Mouse (Mus musculus) midbrain, embryonic 15.5 days (tissue): ENCODE measurements around the gene Tsnax. TPM values are rescaled to one million over a fixed set of nuclear protein-coding genes. Genes with fewer than 3 reads are reported as not detected.

Experiments
- ATAC-seq: fragments of 200-750 bp; cut with Nextera tagmentation; replicated peaks from 2 replicates; pipeline ENCODE4 v1.8.0; 2017; ENCODE audit warnings: moderate TSS enrichment
- H3K27ac ChIP-seq: fragments of 300-500 bp; sonication (generic); 2 replicates; pipeline ENCODE4 v1.5.1; 2015; ENCODE audit warnings: mild to moderate bottlenecking, inconsistent platforms
- H3K27me3 ChIP-seq: fragments of 300-500 bp; sonication (generic); replicated peaks from 2 replicates; pipeline ENCODE4 v1.6.1; 2015; ENCODE audit warnings: inconsistent platforms
- H3K36me3 ChIP-seq: fragments of 300-500 bp; sonication (generic); replicated peaks from 2 replicates; pipeline ENCODE4 v1.6.1; 2015; ENCODE audit warnings: inconsistent platforms
- H3K4me1 ChIP-seq: fragments of 300-500 bp; sonication (generic); 2 replicates; pipeline ENCODE4 v1.6.1; 2015; ENCODE audit warnings: inconsistent platforms
- H3K4me2 ChIP-seq: fragments of 300-500 bp; sonication (generic); 2 replicates; pipeline ENCODE4 v1.6.1; 2015; ENCODE audit warnings: inconsistent platforms, mild to moderate bottlenecking, moderate library complexity
- H3K4me3 ChIP-seq: fragments of 300-500 bp; sonication (generic); 2 replicates; pipeline ENCODE4 v1.5.1; 2015; ENCODE audit warnings: mild to moderate bottlenecking, inconsistent platforms
- H3K9ac ChIP-seq: fragments of 300-500 bp; sonication (generic); 2 replicates; pipeline ENCODE4 v1.6.1; 2015; ENCODE audit warnings: mild to moderate bottlenecking, inconsistent platforms
- H3K9me3 ChIP-seq: fragments of 300-500 bp; sonication (generic); 2 replicates; pipeline ENCODE4 v1.6.1; 2016; ENCODE audit warnings: inconsistent platforms
- WGBS: fragments of 180-500 bp; shearing (Covaris S2); methylation state at CpG from one replicate; pipeline ENCODE4 v1.1.7; 2015; ENCODE audit warnings: mixed read lengths; 5-methylcytosine and 5-hydroxymethylcytosine counted together
- polyA plus RNA-seq: library from polyadenylated mRNA; unstranded; fragments of >200 nt; fragmentation: Nextera tagmentation; extraction: Ambion mirVana; gene quantifications from 2 replicates; pipeline ENCODE4 v1.2.1, GENCODE M21; 2015

Tsnax gene
- polyA plus RNA-seq, 1 experiment from 2014 or later, result 234 TPM

DNA sequence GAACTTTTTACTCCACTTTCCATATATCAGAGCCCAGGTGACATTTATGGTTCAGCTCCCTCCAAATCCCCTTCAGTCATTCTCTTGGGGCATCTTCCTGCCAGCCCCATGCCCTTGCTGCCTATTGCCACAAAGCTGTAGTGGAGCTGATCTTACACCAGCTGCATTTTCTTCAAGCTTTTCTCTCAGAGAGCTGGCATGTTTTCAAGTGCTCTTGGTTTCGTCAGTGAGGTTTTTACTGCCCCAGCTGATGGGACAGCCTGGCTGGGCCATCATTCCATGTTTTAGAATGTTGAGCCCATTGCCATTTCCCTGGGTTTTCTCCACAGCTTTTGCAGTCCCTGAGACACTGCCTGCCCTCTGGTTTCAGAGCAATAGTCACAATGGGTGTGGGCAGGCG, 17.0 kb upstream of the Tsnax start:
- H3K9me3 ChIP-seq, result no peaks in the 10 kb centered on the region
- 72% methylated on average over 2 of the region's 2 CpGs for WGBS
- no peak overlapping the region for H3K4me3 ChIP-seq
- no peaks in the 10 kb centered on the region; the same call in 1 of the 2 replicates for H3K27me3 ChIP-seq
- H3K4me1 ChIP-seq, result no peaks in the 10 kb centered on the region
- no peak for ATAC-seq
- no peak overlapping the region for H3K4me2 ChIP-seq
- H3K9ac ChIP-seq, result no peak overlapping the region
- no peak overlapping the region for H3K27ac ChIP-seq
- no peaks in the 10 kb centered on the region for H3K36me3 ChIP-seq

DNA sequence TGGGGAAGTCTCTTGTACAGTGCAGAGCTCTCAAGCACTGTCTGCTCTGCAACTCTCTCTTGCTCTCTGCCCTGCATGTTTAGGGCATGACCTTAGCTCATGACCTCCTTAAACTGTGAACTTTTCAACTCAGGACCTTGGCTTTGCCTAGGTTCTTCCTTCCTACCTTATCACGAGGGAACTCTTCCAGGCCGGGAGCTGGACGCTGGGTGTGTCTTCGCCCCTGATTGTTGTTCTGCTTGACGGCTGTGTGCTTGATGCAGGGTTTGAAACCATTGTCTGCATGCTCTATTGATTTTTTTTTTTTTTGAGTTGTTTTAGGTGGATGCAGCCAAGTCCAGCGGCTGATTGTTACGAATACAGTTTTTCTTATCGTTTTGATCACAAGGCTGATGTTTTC, 11.3 kb downstream of the Tsnax start:
- Histone ChIP-seq H3K4me2 (no peak overlapping the region), H3K36me3 (peaks cover 40% of the 10 kb centered on the region; the same call in 1 of the 2 replicates), H3K9me3 (no peaks in the 10 kb centered on the region)

GRCm38 (mm10) chr8:125027211-125027610, 14.4 kb downstream of the Tsnax start:
- WGBS, result 73% methylated on average over 3 of the region's 3 CpGs
- Histone ChIP-seq H3K4me2 (no peak overlapping the region), H3K27me3 (no peaks in the 10 kb centered on the region), H3K4me1 (no peaks in the 10 kb centered on the region), H3K36me3 (peaks cover 60% of the 10 kb centered on the region; the same call in 1 of the 2 replicates), H3K27ac (no peak overlapping the region), H3K4me3 (no peak overlapping the region), H3K9me3 (no peaks in the 10 kb centered on the region), H3K9ac (no peak overlapping the region)
- ATAC-seq, result no peak

More for the DNA sequence above, 11.3 kb downstream of the Tsnax start:
- Histone ChIP-seq H3K27me3 (no peaks in the 10 kb centered on the region), H3K4me3 (no peak overlapping the region), H3K27ac (no peak overlapping the region), H3K4me1 (no peaks in the 10 kb centered on the region), H3K9ac (no peak overlapping the region)
- ATAC-seq, result no peak
- WGBS, result 93% methylated on average over 8 of the region's 8 CpGs

- Histone ChIP-seq H3K27me3 (no peaks in the 10 kb centered on the region), H3K36me3 (peaks cover 58% of the 10 kb centered on the region; the same call in 1 of the 2 replicates), H3K9ac (no peak overlapping the region), H3K9me3 (no peaks in the 10 kb centered on the region), H3K4me3 (no peak overlapping the region), H3K4me1 (no peaks in the 10 kb centered on the region), H3K27ac (no peak overlapping the region), H3K4me2 (no peak overlapping the region)
- 95% methylated on average over 5 of the region's 5 CpGs for WGBS
- no peak for ATAC-seq
Measured at GRCm38 (mm10) chr8:125028841-125029240, 16.0 kb downstream of the Tsnax start.

DNA sequence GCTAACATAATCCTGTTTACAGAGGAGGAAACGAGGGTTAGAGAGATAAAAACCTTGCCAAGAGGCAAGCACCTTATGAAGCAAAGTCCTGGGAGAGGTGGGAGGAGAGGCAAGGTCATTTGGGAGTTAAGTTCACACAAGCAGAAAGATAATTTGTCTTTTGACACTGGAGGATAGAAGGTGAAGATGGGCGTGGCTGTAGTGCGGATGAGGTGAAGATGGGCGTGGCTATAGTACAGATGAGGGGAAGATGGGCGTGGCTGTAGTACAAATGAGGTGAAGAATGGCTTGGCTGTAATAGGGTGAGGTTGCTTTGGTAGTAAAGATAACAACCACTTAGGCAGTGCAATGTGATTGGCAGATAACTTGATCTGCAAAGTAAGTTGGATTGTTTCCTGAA, 18.5 kb downstream of the Tsnax start:
- H3K9me3 ChIP-seq, result no peaks in the 10 kb centered on the region

GRCm38 (mm10) chr8:125034669-125035068, 21.9 kb downstream of the Tsnax start:
- peak; percentile 48; the same call in 1 of the 2 replicates for ATAC-seq

More for the DNA sequence above, 18.5 kb downstream of the Tsnax start:
- Histone ChIP-seq H3K4me2 (no peak overlapping the region), H3K4me1 (no peaks in the 10 kb centered on the region), H3K27ac (no peak overlapping the region), H3K27me3 (no peaks in the 10 kb centered on the region), H3K4me3 (no peak overlapping the region), H3K9ac (no peak overlapping the region), H3K36me3 (peaks cover 41% of the 10 kb centered on the region; the same call in 1 of the 2 replicates)
- 83% methylated on average over 5 of the region's 5 CpGs for WGBS
- ATAC-seq, result no peak

GRCm38 (mm10) chr8:125037081-125037480, 24.3 kb downstream of the Tsnax start:
- Histone ChIP-seq H3K27ac (no peak overlapping the region), H3K9me3 (no peaks in the 10 kb centered on the region), H3K9ac (no peak overlapping the region), H3K4me1 (no peaks in the 10 kb centered on the region), H3K4me2 (no peak overlapping the region), H3K36me3 (peaks cover 17% of the 10 kb centered on the region; the same call in 1 of the 2 replicates), H3K27me3 (no peaks in the 10 kb centered on the region), H3K4me3 (no peak overlapping the region)
- 90% methylated on average over 7 of the region's 7 CpGs for WGBS
- ATAC-seq, result no peak

More at GRCm38 (mm10) chr8:125034669-125035068, 21.9 kb downstream of the Tsnax start:
- H3K27me3 ChIP-seq, result no peaks in the 10 kb centered on the region
- no peaks in the 10 kb centered on the region for H3K9me3 ChIP-seq
- no peak overlapping the region for H3K4me2 ChIP-seq
- H3K4me3 ChIP-seq, result no peak overlapping the region
- H3K9ac ChIP-seq, result no peak overlapping the region
- 18% methylated on average over 8 of the region's 8 CpGs for WGBS
- no peak overlapping the region for H3K27ac ChIP-seq
- H3K4me1 ChIP-seq, result no peaks in the 10 kb centered on the region
- H3K36me3 ChIP-seq, result peaks cover 24% of the 10 kb centered on the region; the same call in 1 of the 2 replicates

DNA sequence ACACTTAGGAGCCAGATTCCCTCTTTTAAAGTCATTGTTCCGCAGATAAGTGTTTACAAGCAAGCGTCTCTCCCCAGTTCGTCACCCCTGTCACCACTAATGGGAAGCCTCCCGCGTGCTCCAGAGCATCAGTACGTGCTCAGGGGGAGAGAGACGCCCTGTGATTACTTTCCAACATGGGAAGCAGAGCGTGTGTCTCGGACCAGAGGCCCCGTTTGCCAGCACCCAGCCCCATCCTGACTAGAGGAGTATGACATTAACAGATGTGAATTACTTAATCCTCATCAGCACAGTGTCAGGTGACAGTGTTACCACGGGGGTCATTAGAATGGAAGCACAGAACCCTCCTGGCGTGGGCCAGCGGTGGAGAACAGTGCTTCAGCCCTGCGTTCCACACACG, 25.9 kb downstream of the Tsnax start:
- no peak for ATAC-seq

DNA sequence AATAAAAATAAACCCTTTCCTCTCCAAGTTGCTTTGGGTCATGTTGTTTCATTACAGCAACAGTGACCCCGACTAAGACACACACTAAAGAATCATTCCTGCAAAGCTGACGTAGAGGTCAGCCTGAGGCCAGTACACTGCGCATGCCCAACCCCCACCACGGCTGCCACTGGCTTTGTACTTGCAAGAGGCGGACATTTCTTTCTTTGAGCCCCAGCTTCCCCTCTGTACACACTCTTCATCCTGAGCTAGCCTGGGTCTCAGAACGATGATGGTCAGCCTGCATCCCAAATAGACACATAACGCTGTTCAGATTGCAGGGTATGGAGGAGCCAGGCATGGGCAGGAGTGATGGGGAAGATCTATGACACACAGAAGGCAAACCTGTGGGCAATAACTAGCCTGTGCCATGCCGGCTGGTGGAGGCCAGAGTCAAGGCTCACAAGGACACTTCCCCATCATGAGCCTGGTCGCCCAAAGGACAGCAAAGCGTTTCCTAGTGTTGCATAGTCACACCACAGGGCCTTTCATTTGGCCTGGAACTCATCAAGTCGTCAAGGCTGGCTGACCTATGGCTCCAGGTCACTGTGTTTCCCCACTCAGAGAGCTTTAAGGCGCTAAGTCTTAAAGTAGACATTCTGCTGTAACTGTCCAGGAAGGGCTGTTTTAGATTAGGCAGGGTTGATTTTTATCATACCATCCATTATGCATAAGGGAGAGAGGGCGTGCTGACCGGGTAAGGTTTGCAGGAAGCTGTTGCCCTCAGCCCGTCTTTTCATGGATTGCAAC, 28.0 kb downstream of the Tsnax start:
- peaks cover 15% of the 10 kb centered on the region; the same call in 1 of the 2 replicates for H3K36me3 ChIP-seq
- H3K4me2 ChIP-seq, result no peak overlapping the region
- no peaks in the 10 kb centered on the region for H3K27me3 ChIP-seq
- no peaks in the 10 kb centered on the region for H3K4me1 ChIP-seq
- no peak overlapping the region for H3K9ac ChIP-seq
- WGBS, result 84% methylated on average over 15 of the region's 15 CpGs
- no peak for ATAC-seq
- H3K9me3 ChIP-seq, result no peaks in the 10 kb centered on the region
- no peak overlapping the region for H3K27ac ChIP-seq
- H3K4me3 ChIP-seq, result no peak overlapping the region

More for the DNA sequence above, 25.9 kb downstream of the Tsnax start:
- peaks cover 15% of the 10 kb centered on the region; the same call in 1 of the 2 replicates for H3K36me3 ChIP-seq
- no peaks in the 10 kb centered on the region for H3K9me3 ChIP-seq
- 87% methylated on average over 15 of the region's 15 CpGs for WGBS
- H3K27ac ChIP-seq, result no peak overlapping the region
- no peaks in the 10 kb centered on the region for H3K4me1 ChIP-seq
- no peaks in the 10 kb centered on the region for H3K27me3 ChIP-seq
- no peak overlapping the region for H3K4me2 ChIP-seq
- no peak overlapping the region for H3K9ac ChIP-seq
- H3K4me3 ChIP-seq, result no peak overlapping the region

GRCm38 (mm10) chr8:125041496-125041895, 28.7 kb downstream of the Tsnax start:
- Histone ChIP-seq H3K27me3 (no peaks in the 10 kb centered on the region), H3K4me2 (no peak overlapping the region), H3K27ac (no peak overlapping the region), H3K4me1 (no peaks in the 10 kb centered on the region), H3K4me3 (no peak overlapping the region), H3K9ac (no peak overlapping the region), H3K36me3 (peaks cover 15% of the 10 kb centered on the region; the same call in 1 of the 2 replicates), H3K9me3 (no peaks in the 10 kb centered on the region)
- WGBS, result 71% methylated on average over 2 of the region's 2 CpGs
- no peak for ATAC-seq

DNA sequence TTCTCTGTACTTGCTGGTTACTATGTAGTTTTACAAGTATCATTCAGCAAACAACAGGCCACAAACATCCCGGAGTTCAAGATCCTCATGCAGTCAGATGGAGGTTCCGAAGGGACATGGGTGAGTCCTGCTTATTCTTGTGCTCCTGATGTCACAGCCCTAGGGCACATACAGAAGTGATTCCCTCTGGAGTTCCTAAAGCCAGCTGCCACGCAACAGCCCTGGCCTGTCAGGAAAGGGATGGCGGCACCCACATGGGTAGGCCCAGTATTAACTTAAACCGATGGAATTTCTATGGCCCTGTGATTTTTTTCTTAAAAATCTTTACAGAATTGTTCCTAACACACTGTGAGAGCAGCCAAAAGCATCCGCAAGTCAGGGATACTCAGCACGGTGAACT, 30.6 kb downstream of the Tsnax start:
- Histone ChIP-seq H3K4me2 (no peak overlapping the region), H3K4me1 (no peaks in the 10 kb centered on the region), H3K9ac (no peak overlapping the region), H3K27ac (no peak overlapping the region), H3K36me3 (peaks cover 12% of the 10 kb centered on the region; the same call in 1 of the 2 replicates), H3K27me3 (no peaks in the 10 kb centered on the region), H3K9me3 (no peaks in the 10 kb centered on the region), H3K4me3 (no peak overlapping the region)
- 78% methylated on average over 7 of the region's 7 CpGs for WGBS
- no peak for ATAC-seq

DNA sequence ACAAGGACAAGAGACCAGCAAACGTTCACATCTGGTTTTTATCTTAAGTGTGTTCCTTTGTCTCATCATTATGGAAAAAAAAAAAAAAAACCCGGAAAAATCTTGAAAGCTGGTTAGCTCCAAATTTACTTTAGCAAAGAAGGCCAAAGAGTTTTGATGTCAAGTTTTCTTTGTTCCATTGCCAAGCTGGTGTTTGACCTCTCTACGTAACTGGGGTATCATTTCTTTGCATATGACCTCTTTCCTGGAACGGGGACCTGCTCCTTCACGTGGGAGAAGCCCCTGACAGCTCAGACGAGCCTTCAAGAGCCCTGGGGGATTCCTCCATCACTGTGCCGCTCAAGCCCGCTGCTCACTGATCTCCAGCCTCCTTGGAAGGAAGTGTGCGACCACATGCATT, 31.1 kb downstream of the Tsnax start:
- no peak overlapping the region for H3K9ac ChIP-seq
- WGBS, result 47% methylated on average over 9 of the region's 9 CpGs
- no peak overlapping the region for H3K4me3 ChIP-seq
- H3K27ac ChIP-seq, result no peak overlapping the region
- no peak overlapping the region for H3K4me2 ChIP-seq
- H3K27me3 ChIP-seq, result no peaks in the 10 kb centered on the region
- no peaks in the 10 kb centered on the region for H3K4me1 ChIP-seq
- H3K36me3 ChIP-seq, result peaks cover 9% of the 10 kb centered on the region; the same call in 1 of the 2 replicates
- no peak for ATAC-seq
- H3K9me3 ChIP-seq, result no peaks in the 10 kb centered on the region

- Histone ChIP-seq H3K9me3 (no peaks in the 10 kb centered on the region), H3K4me1 (no peaks in the 10 kb centered on the region), H3K4me3 (no peak overlapping the region), H3K27ac (no peak overlapping the region), H3K4me2 (no peak overlapping the region), H3K9ac (no peak overlapping the region), H3K27me3 (no peaks in the 10 kb centered on the region), H3K36me3 (no peaks in the 10 kb centered on the region)
- WGBS, result 94% methylated on average over 1 of the region's 1 CpGs
- no peak for ATAC-seq
Measured at GRCm38 (mm10) chr8:125045760-125046159, 33.0 kb downstream of the Tsnax start.
